Mouse (Mus musculus): Measurements from ENCODE around the gene Itprid2. TPM values are rescaled to one million over a fixed set of nuclear protein-coding genes. Genes with fewer than 3 reads are reported as not detected.
"Not testable (repeated sequence)": the region's sequence is repeated elsewhere in the genome, so short reads cannot be mapped to it uniquely, and the experiment has no call there.

The Itprid2 gene
- polyA plus RNA-seq (2016; fragmentation: Nextera tagmentation; extraction: Ambion mirVana), result 3.4 and 3.6 TPM in 2 replicates

GRCm38 (mm10) chr2:79634528-79635400, at the start of gene Itprid2:
Itprid2 (plus strand) TSS chr2:79635352.
- H3K27ac ChIP-seq, result peak within 1 kb of the TSS; percentile 90
- 3% methylated on average over 40 of the region's 46 CpGs for whole genome bisulfite sequencing
- DNase-seq (ENCODE audit: extremely low spot score, low spot score), result peak; percentile 99
- H3K4me1 ChIP-seq, result peaks cover 4% of the 10 kb centered on the region
- no peaks in the 10 kb centered on the region for H3K36me3 ChIP-seq (replicated peaks)
- peaks cover 17% of the 10 kb centered on the region for H3K27me3 ChIP-seq (ENCODE audit: poor library complexity, severe bottlenecking)
- H3K9me3 ChIP-seq, result no peaks in the 10 kb centered on the region
- peak within 1 kb of the TSS; percentile 80 for H3K4me3 ChIP-seq

- Histone ChIP-seq H3K4me1 (peaks cover 8% of the 10 kb centered on the region), H3K36me3 (replicated peaks) (no peaks in the 10 kb centered on the region), H3K9me3 (no peaks in the 10 kb centered on the region), H3K27ac (no peak overlapping the region), H3K4me3 (no peak overlapping the region), H3K27me3 (ENCODE audit: poor library complexity, severe bottlenecking) (no peaks in the 10 kb centered on the region)
- no peak for DNase-seq (ENCODE audit: extremely low spot score, low spot score)
- WGBS, result 93% methylated on average over 2 of the region's 2 CpGs
Observed at GRCm38 (mm10) chr2:79596177-79596576, 39.0 kb upstream of the Itprid2 start.

GRCm38 (mm10) chr2:79597090-79597489, 38.1 kb upstream of the Itprid2 start:
- Histone ChIP-seq H3K4me1 (peaks cover 14% of the 10 kb centered on the region), H3K36me3 (replicated peaks) (no peaks in the 10 kb centered on the region), H3K9me3 (no peaks in the 10 kb centered on the region), H3K27ac (no peak overlapping the region), H3K4me3 (no peak overlapping the region), H3K27me3 (ENCODE audit: poor library complexity, severe bottlenecking) (no peaks in the 10 kb centered on the region)
- DNase-seq (ENCODE audit: extremely low spot score, low spot score), result no peak

- not testable (repeated sequence) for DNase-seq (ENCODE audit: extremely low spot score, low spot score); H3K27ac ChIP-seq; H3K27me3 ChIP-seq (ENCODE audit: poor library complexity, severe bottlenecking); H3K36me3 ChIP-seq (replicated peaks); H3K4me3 ChIP-seq; H3K9me3 ChIP-seq
- 76% methylated on average over 2 of the region's 2 CpGs for WGBS
- H3K4me1 ChIP-seq, result peaks cover 14% of the 10 kb centered on the region
Observed at GRCm38 (mm10) chr2:79601109-79601508, 34.0 kb upstream of the Itprid2 start.

- no peak overlapping the region for H3K27ac ChIP-seq
- H3K4me3 ChIP-seq, result no peak overlapping the region
- 42% methylated on average over 4 of the region's 4 CpGs for WGBS
- DNase-seq (ENCODE audit: extremely low spot score, low spot score), result no peak
- peaks cover 13% of the 10 kb centered on the region for H3K4me1 ChIP-seq
- no peaks in the 10 kb centered on the region for H3K27me3 ChIP-seq (ENCODE audit: poor library complexity, severe bottlenecking)
- no peaks in the 10 kb centered on the region for H3K36me3 ChIP-seq (replicated peaks)
- H3K9me3 ChIP-seq, result no peaks in the 10 kb centered on the region
Observed at GRCm38 (mm10) chr2:79601691-79602116, 33.4 kb upstream of the Itprid2 start.

GRCm38 (mm10) chr2:79602306-79602705, 32.8 kb upstream of the Itprid2 start:
- no peaks in the 10 kb centered on the region for H3K27me3 ChIP-seq (ENCODE audit: poor library complexity, severe bottlenecking)
- 91% methylated on average over 6 of the region's 6 CpGs for WGBS
- H3K9me3 ChIP-seq, result no peaks in the 10 kb centered on the region
- H3K36me3 ChIP-seq (replicated peaks), result no peaks in the 10 kb centered on the region
- peaks cover 7% of the 10 kb centered on the region for H3K4me1 ChIP-seq
- no peak for DNase-seq (ENCODE audit: extremely low spot score, low spot score)
- no peak overlapping the region for H3K4me3 ChIP-seq
- no peak overlapping the region for H3K27ac ChIP-seq

- Histone ChIP-seq H3K9me3 (no peaks in the 10 kb centered on the region), H3K36me3 (replicated peaks) (no peaks in the 10 kb centered on the region), H3K27me3 (ENCODE audit: poor library complexity, severe bottlenecking) (no peaks in the 10 kb centered on the region), H3K27ac (no peak overlapping the region), H3K4me3 (no peak overlapping the region), H3K4me1 (peaks cover 6% of the 10 kb centered on the region; the same call in 1 of the 2 replicates)
- 91% methylated on average over 4 of the region's 4 CpGs for WGBS
- no peak for DNase-seq (ENCODE audit: extremely low spot score, low spot score)
Observed at GRCm38 (mm10) chr2:79603363-79603762, 31.8 kb upstream of the Itprid2 start.

- H3K36me3 ChIP-seq (replicated peaks), result no peaks in the 10 kb centered on the region
- no peaks in the 10 kb centered on the region for H3K9me3 ChIP-seq
- no peak overlapping the region for H3K4me3 ChIP-seq
- H3K27ac ChIP-seq, result no peak overlapping the region
- peaks cover 6% of the 10 kb centered on the region; the same call in 1 of the 2 replicates for H3K4me1 ChIP-seq
- no peak for DNase-seq (ENCODE audit: extremely low spot score, low spot score)
- WGBS, result 95% methylated on average over 2 of the region's 2 CpGs
- H3K27me3 ChIP-seq (ENCODE audit: poor library complexity, severe bottlenecking), result no peaks in the 10 kb centered on the region
Observed at GRCm38 (mm10) chr2:79606033-79606432, 29.1 kb upstream of the Itprid2 start.

GRCm38 (mm10) chr2:79607181-79607580, 28.0 kb upstream of the Itprid2 start:
- H3K4me1 ChIP-seq, result no peaks in the 10 kb centered on the region
- no peaks in the 10 kb centered on the region for H3K36me3 ChIP-seq (replicated peaks)
- 84% methylated on average over 2 of the region's 2 CpGs for WGBS
- H3K27me3 ChIP-seq (ENCODE audit: poor library complexity, severe bottlenecking), result no peaks in the 10 kb centered on the region
- no peak overlapping the region for H3K27ac ChIP-seq
- H3K9me3 ChIP-seq, result no peaks in the 10 kb centered on the region
- DNase-seq (ENCODE audit: extremely low spot score, low spot score), result no peak
- no peak overlapping the region for H3K4me3 ChIP-seq

GRCm38 (mm10) chr2:79608301-79609074, 26.7 kb upstream of the Itprid2 start:
- no peak for DNase-seq (ENCODE audit: extremely low spot score, low spot score)
- 92% methylated on average over 8 of the region's 8 CpGs for WGBS
- Histone ChIP-seq H3K9me3 (no peaks in the 10 kb centered on the region), H3K4me1 (no peaks in the 10 kb centered on the region), H3K36me3 (replicated peaks) (no peaks in the 10 kb centered on the region), H3K27me3 (ENCODE audit: poor library complexity, severe bottlenecking) (no peaks in the 10 kb centered on the region), H3K4me3 (no peak overlapping the region), H3K27ac (no peak overlapping the region)

- Histone ChIP-seq H3K27me3 (ENCODE audit: poor library complexity, severe bottlenecking) (no peaks in the 10 kb centered on the region), H3K4me3 (no peak overlapping the region), H3K27ac (no peak overlapping the region), H3K9me3 (no peaks in the 10 kb centered on the region), H3K4me1 (no peaks in the 10 kb centered on the region), H3K36me3 (replicated peaks) (no peaks in the 10 kb centered on the region)
- no peak for DNase-seq (ENCODE audit: extremely low spot score, low spot score)
- 87% methylated on average over 3 of the region's 3 CpGs for WGBS
Observed at GRCm38 (mm10) chr2:79610894-79611293, 24.3 kb upstream of the Itprid2 start.

- DNase-seq (ENCODE audit: extremely low spot score, low spot score), result no peak
- Histone ChIP-seq H3K4me3 (no peak overlapping the region), H3K36me3 (replicated peaks) (no peaks in the 10 kb centered on the region), H3K27me3 (ENCODE audit: poor library complexity, severe bottlenecking) (no peaks in the 10 kb centered on the region), H3K27ac (no peak overlapping the region), H3K4me1 (no peaks in the 10 kb centered on the region), H3K9me3 (no peaks in the 10 kb centered on the region)
- WGBS, result 88% methylated on average over 2 of the region's 2 CpGs
Observed at GRCm38 (mm10) chr2:79618145-79618544, 17.0 kb upstream of the Itprid2 start.
